Mouse (Mus musculus) G1E (cell line): ENCODE results near the gene Mmp25.

Experiments used
- CTCF ChIP-seq: IDR thresholded peaks from 2 replicates; pipeline ENCODE4 v1.5.1; 2012; ENCODE audit warnings: low read depth, low read length, inconsistent platforms, mixed read lengths
- GATA1 ChIP-seq: IDR thresholded peaks from 2 replicates; pipeline ENCODE4 v1.6.1; 2012; ENCODE audit warnings: borderline replicate concordance, low read length, inconsistent platforms, mixed read lengths
- TAL1 ChIP-seq: conservative IDR thresholded peaks from 2 replicates; pipeline ENCODE4 v1.6.1; 2012; ENCODE audit warnings: low read depth, low read length, inconsistent platforms, mixed read lengths

GRCm38 (mm10) chr17:23672761-23673160 is 27.7 kb upstream of the Mmp25 start:
- no peak for TF ChIP-seq CTCF
- no peak for TF ChIP-seq GATA1
- no peak for TF ChIP-seq TAL1
